In genomic region chr19:3674122-3674855, GRCm38 (mm10) we compare ENCODE assay signal across 9 mouse cellular contexts. TPM values are rescaled to one million over a fixed set of nuclear protein-coding genes. Genes with fewer than 3 reads are reported as not detected.
DNase-seq lines count a peak whose midpoint lies in the region; ATAC-seq and TF ChIP-seq lines count a peak whose summit lies in the region.
"Had no signal": no experiment of that assay in that cellular context is flagged by ENCODE, and none has a peak within 500 bp of the region (broad histone marks: within the 10 kb centered on the region; RNA-seq: fewer than 3 reads in every experiment).

No protein-coding gene starts in this region.

- no peaks in the 10 kb centered on the region; the same call in 1 of the 2 replicates for H3K4me1 ChIP-seq in intestine, postnatal 0 days (replicated peaks; ENCODE audit: control insufficient read depth, insufficient read depth, low read length)
- peaks cover 35% of the 10 kb centered on the region for H3K4me1 ChIP-seq in liver, embryonic 15.5 days (replicated peaks)

- 0 out of 2 replicates have a peak, but pooled peaks cover 3% of the 10 kb centered on the region for H3K9me3 ChIP-seq in intestine, postnatal 0 days (ENCODE audit: control insufficient read depth)
- H3K9me3 ChIP-seq in liver, embryonic 15.5 days (replicated peaks) = no peaks in the 10 kb centered on the region

- POLR2A ChIA-PET in Patski (lab: Charles Lee) = no interaction called here

- H3K4me3 ChIP-seq in intestine, postnatal 0 days (ENCODE audit: low read depth, low read length) = no peak overlapping the region
- no peak overlapping the region for H3K4me3 ChIP-seq in liver, embryonic 15.5 days (replicated peaks)
- no peak overlapping the region for H3K4me3 ChIP-seq in left cerebral cortex, adult 2 months
- H3K4me3 ChIP-seq: heart, embryonic 13.5 days; myocyte had no signal

- H3K27ac ChIP-seq in intestine, postnatal 0 days (ENCODE audit: low read depth, low read length) = peak overlapping the region; percentile 57; the same call in 1 of the 2 replicates
- H3K27ac ChIP-seq in liver, embryonic 15.5 days (replicated peaks) = peak overlapping the region; percentile 70
- H3K27ac ChIP-seq in left cerebral cortex, adult 2 months = no peak overlapping the region
- H3K27ac ChIP-seq: heart, embryonic 13.5 days had no signal

- H3K9ac ChIP-seq in intestine, postnatal 0 days (ENCODE audit: low read depth, low read length) = no peak overlapping the region
- no peak overlapping the region for H3K9ac ChIP-seq in liver, embryonic 15.5 days
- H3K9ac ChIP-seq: heart, embryonic 13.5 days had no signal

- in situ Hi-C loops in Patski (cut with MboI; ENCODE audit: low pct_unique_long_range_greater_than_20kb) = no loop called here

- ATAC-seq in Patski = peak; percentile 62
- ATAC-seq in intestine, postnatal 0 days = peak; percentile 59
- peak; percentile 77 for ATAC-seq in liver, embryonic 15.5 days (ENCODE audit: insufficient read depth)

- no peaks in the 10 kb centered on the region; the same call in 1 of the 2 replicates for H3K36me3 ChIP-seq in intestine, postnatal 0 days (ENCODE audit: control insufficient read depth, insufficient read depth)
- peaks cover 10% of the 10 kb centered on the region for H3K36me3 ChIP-seq in liver, embryonic 15.5 days (replicated peaks)

- CTCF ChIA-PET in Patski (lab: Charles Lee) = interaction anchor here (0.9 to 2.8 kb wide), 3 partner anchors 12 to 88 kb away, joined by 3 to 10 read pairs (median 7); no protein-coding TSS in a partner anchor

- intact Hi-C loops in left cerebral cortex, adult 2 months (cut with DNase I) = no loop called here

- peak; percentile 73 for DNase-seq in 416B (ENCODE audit: low read depth)
- no peak for DNase-seq in Patski (ENCODE audit: low read depth, low spot score)
- DNase-seq in retina, embryonic 14.5 days (ENCODE audit: low spot score) = no peak
- DNase-seq in frontal cortex, postnatal 36 days (ENCODE audit: low spot score in 2 of 2) = no peak
- DNase-seq in left cerebral cortex, adult 2 months (ENCODE audit: extremely low spot score in 1 of 2, low spot score in 2 of 2) = no peak

- no peaks in the 10 kb centered on the region for H3K27me3 ChIP-seq in Patski
- H3K27me3 ChIP-seq in intestine, postnatal 0 days (replicated peaks; ENCODE audit: control insufficient read depth, insufficient read depth, low read length) = no peaks in the 10 kb centered on the region
- no peaks in the 10 kb centered on the region for H3K27me3 ChIP-seq in liver, embryonic 15.5 days
- H3K27me3 ChIP-seq: heart, embryonic 13.5 days had no signal

- TF ChIP-seq CTCF in Patski (IDR thresholded peaks at IDR 0.05) = no peak
- no peak for TF ChIP-seq CTCF in intestine, postnatal 0 days (IDR thresholded peaks at IDR 0.05; ENCODE audit: low read depth)
- TF ChIP-seq CTCF in left cerebral cortex, adult 2 months (IDR thresholded peaks at IDR 0.05) = no peak

- 40% methylated on average over 8 of the region's 8 CpGs for WGBS in intestine, postnatal 0 days
- WGBS in liver, embryonic 15.5 days (ENCODE audit: insufficient replicate concordance) = 58% methylated on average over 8 of the region's 8 CpGs

- H3K4me2 ChIP-seq in intestine, postnatal 0 days (replicated peaks; ENCODE audit: low read depth) = no peak overlapping the region
- peak overlapping the region; percentile 30; the same call in 1 of the 2 replicates for H3K4me2 ChIP-seq in liver, embryonic 15.5 days
- H3K4me2 ChIP-seq: heart, embryonic 13.5 days had no signal

RNA-seq across cellular contexts. Expression of gene Lrp5, which starts 12.1 kb away (rescaled TPM):
- polyA plus RNA-seq in Patski (2021) = 44.9 TPM
- polyA plus RNA-seq in intestine, postnatal 0 days (2015; fragmentation: Nextera tagmentation; extraction: Ambion mirVana) = 2.8 and 3.2 TPM in 2 replicates
- polyA plus RNA-seq in liver, embryonic 15.5 days (2015; fragmentation: Nextera tagmentation; extraction: Ambion mirVana) = 2.1 and 2.6 TPM in 2 replicates
- 1 to 10 TPM; 8.3 to 9.3 TPM for total RNA-seq in left cerebral cortex, adult 2 months (2021)

RNA-seq across cellular contexts. Expression of gene 1810055G02Rik, which starts 33.8 kb away (rescaled TPM):
- polyA plus RNA-seq in Patski (2021) = 58.9 TPM
- 215 and 238 TPM in 2 replicates for polyA plus RNA-seq in intestine, postnatal 0 days (2015; fragmentation: Nextera tagmentation; extraction: Ambion mirVana)
- polyA plus RNA-seq in liver, embryonic 15.5 days (2015; fragmentation: Nextera tagmentation; extraction: Ambion mirVana) = 16.0 and 16.6 TPM in 2 replicates
- total RNA-seq in left cerebral cortex, adult 2 months (2021) = 10 to 100 TPM; 31.3 to 38.5 TPM

Comparison
In these comparisons a context has a peak if more than half of its experiments do, and no peak if none do; other contexts are left out.
1. RNA of gene Lrp5, which starts 12.1 kb away (polyA plus RNA-seq): 44.9 TPM in Patski (single experiment); 2.8 to 3.2 TPM in intestine, postnatal 0 days and 2.1 to 2.6 TPM in liver, embryonic 15.5 days; every median in the first group is over 10 times any median in the second.
2. Peak in every context shown above with its lines, with median percentiles within 50 percentile points of each other: ATAC-seq.